Mouse (Mus musculus) spleen, adult 2 months (tissue): ENCODE data around the gene Htra2.

Experiments
- CTCF ChIP-seq: fragments of 200-500 bp; IDR thresholded peaks from 2 replicates; pipeline ENCODE4 v1.5.1; 2011; ENCODE audit warnings: mild to moderate bottlenecking, inconsistent platforms; ENCODE audit not compliant: insufficient read depth, insufficient read length, insufficient replicate concordance; ENCODE audit errors: extremely low read depth
- POLR2A ChIP-seq: fragments of 200-500 bp; IDR thresholded peaks from 2 replicates; pipeline ENCODE4 v1.6.1; 2011; ENCODE audit warnings: low read depth, low read length, inconsistent platforms

- peak; percentile 51; the same call in 1 of the 2 replicates for TF ChIP-seq POLR2A
- no peak for TF ChIP-seq CTCF
Observed at GRCm38 (mm10) chr6:83033249-83034185, 21.6 kb downstream of the Htra2 start, which contains the start of the genes Dok1 and Loxl3.
